Mouse (Mus musculus): ENCODE measurements around the gene Chn1. TPM values are rescaled to one million over a fixed set of nuclear protein-coding genes. Genes with fewer than 3 reads are reported as not detected.

Chn1 gene
- total and polyA plus RNA-seq, 3 experiments: 5.0 to 14.1 TPM; not detected in 1

DNA sequence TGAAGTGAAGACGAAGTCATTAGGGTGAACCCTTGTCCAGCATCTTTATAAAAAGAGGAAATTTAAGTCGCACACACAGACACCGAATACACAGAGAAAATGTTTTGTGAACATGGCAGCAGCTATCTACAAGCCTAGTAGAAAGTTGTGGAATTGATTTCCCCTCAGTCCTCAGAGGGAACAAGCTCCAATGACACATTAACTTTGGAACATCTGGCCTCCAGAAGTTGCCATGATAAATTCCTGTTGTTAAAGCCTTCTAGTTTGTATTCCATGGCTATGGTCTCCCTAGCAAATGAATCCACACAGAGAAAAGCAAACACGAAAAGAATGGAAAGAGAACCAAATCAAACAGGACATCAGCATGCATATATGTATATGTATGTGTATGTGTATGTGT is 201.6 kb downstream of the Chn1 start:
- H3K4me3 ChIP-seq (ENCODE audit: control insufficient read depth in 1 of 2, insufficient read depth in 1 of 2, low read depth in 2 of 2, low read length in 2 of 2): no peak overlapping the region
- no peaks in the 10 kb centered on the region for H3K9me3 ChIP-seq (replicated peaks; ENCODE audit: insufficient read depth, low read length)
- no peak for TF ChIP-seq ELF1 (IDR thresholded peaks at IDR 0.05; ENCODE audit: low read depth, low read length)
- TF ChIP-seq SMC3 (IDR thresholded peaks at IDR 0.05; ENCODE audit: low read depth, low read length): no peak
- no peak for TF ChIP-seq USF2 (IDR thresholded peaks at IDR 0.05; ENCODE audit: borderline replicate concordance in 1 of 2, insufficient read depth in 1 of 2, low read depth in 1 of 2, low read length in 2 of 2)
- TF ChIP-seq GATA1 (IDR thresholded peaks at IDR 0.05; ENCODE audit: low read depth, low read length): no peak
- no peak for TF ChIP-seq RCOR1 (IDR thresholded peaks at IDR 0.05; ENCODE audit: low read depth, low read length)
- no peak for TF ChIP-seq MAX (IDR thresholded peaks at IDR 0.05; ENCODE audit: low read length)
- TF ChIP-seq TAL1 (IDR thresholded peaks at IDR 0.05; ENCODE audit: low read length): no peak
- TF ChIP-seq POLR2AphosphoS2 (IDR thresholded peaks at IDR 0.05; ENCODE audit: low read length): no peak
- TF ChIP-seq JUND (IDR thresholded peaks at IDR 0.05; ENCODE audit: low read depth, low read length): no peak
- TF ChIP-seq TCF12 (IDR thresholded peaks at IDR 0.05; ENCODE audit: low read depth, low read length): no peak
- TF ChIP-seq NELFE (IDR thresholded peaks at IDR 0.05; ENCODE audit: low read depth, low read length): no peak
- no peak for TF ChIP-seq RAD21 (IDR thresholded peaks at IDR 0.05; ENCODE audit: low read depth, low read length)
- no peak for TF ChIP-seq MAFK (IDR thresholded peaks at IDR 0.05; ENCODE audit: borderline replicate concordance, low read depth, low read length)
- no peaks in the 10 kb centered on the region for H3K4me1 ChIP-seq (ENCODE audit: control insufficient read depth in 1 of 2, insufficient read depth in 2 of 2, low read length in 2 of 2)
- no peaks in the 10 kb centered on the region for H3K79me2 ChIP-seq (ENCODE audit: control insufficient read depth, insufficient read depth, low read length, poor library complexity)
- no peaks in the 10 kb centered on the region for H3K36me3 ChIP-seq (ENCODE audit: control insufficient read depth in 1 of 2, insufficient read depth in 2 of 2, low read length in 2 of 2)
- H3K9ac ChIP-seq (ENCODE audit: control insufficient read depth, low read depth, low read length, poor library complexity, severe bottlenecking): no peak overlapping the region
- DNase-seq (ENCODE audit: low read depth, low spot score): no peak
- peaks cover 5 to 10% of the 10 kb centered on the region in 2 experiments for H3K27me3 ChIP-seq (ENCODE audit: control insufficient read depth in 1 of 2, insufficient read depth in 2 of 2, low read length in 2 of 2)
- H3K27ac ChIP-seq (ENCODE audit: control insufficient read depth, low read depth, low read length): no peak overlapping the region

GRCm38 (mm10) chr2:73572539-73573372 is 202.4 kb downstream of the Chn1 start:
- Histone ChIP-seq H3K27me3 (ENCODE audit: control insufficient read depth in 1 of 2, insufficient read depth in 2 of 2, low read length in 2 of 2) (peaks cover 5 to 10% of the 10 kb centered on the region in 2 experiments), H3K79me2 (ENCODE audit: control insufficient read depth, insufficient read depth, low read length, poor library complexity) (no peaks in the 10 kb centered on the region), H3K4me3 (ENCODE audit: control insufficient read depth in 1 of 2, insufficient read depth in 1 of 2, low read depth in 2 of 2, low read length in 2 of 2) (no peak overlapping the region), H3K36me3 (ENCODE audit: control insufficient read depth in 1 of 2, insufficient read depth in 2 of 2, low read length in 2 of 2) (no peaks in the 10 kb centered on the region), H3K9me3 (replicated peaks; ENCODE audit: insufficient read depth, low read length) (no peaks in the 10 kb centered on the region), H3K4me1 (ENCODE audit: control insufficient read depth in 1 of 2, insufficient read depth in 2 of 2, low read length in 2 of 2) (no peaks in the 10 kb centered on the region), H3K9ac (ENCODE audit: control insufficient read depth, low read depth, low read length, poor library complexity, severe bottlenecking) (no peak overlapping the region), H3K27ac (ENCODE audit: control insufficient read depth, low read depth, low read length) (no peak overlapping the region)
- peak; percentile 73 for DNase-seq (ENCODE audit: low read depth, low spot score)
- peak; percentile 94 for TF ChIP-seq SMC3 (IDR thresholded peaks at IDR 0.05; ENCODE audit: low read depth, low read length)
- no peak for TF ChIP-seq RCOR1 (IDR thresholded peaks at IDR 0.05; ENCODE audit: low read depth, low read length)
- 0 out of 2 replicates have a peak, but pooled peaks have one; percentile 28 for TF ChIP-seq MYC (IDR thresholded peaks at IDR 0.05; ENCODE audit: low read depth, low read length)
- TF ChIP-seq CTCF (IDR thresholded peaks at IDR 0.05 in 2 of 3, conservative IDR thresholded peaks at IDR 0.05 in 1 of 3; ENCODE audit: control insufficient read depth in 1 of 3, insufficient read depth in 1 of 3, low read depth in 2 of 3, low read length in 3 of 3, poor library complexity in 1 of 3, severe bottlenecking in 1 of 3): peak; percentile 93 to 95 (median 95)
- no peak for TF ChIP-seq MXI1 (IDR thresholded peaks at IDR 0.05; ENCODE audit: low read depth, low read length)
- peak; percentile 79 for TF ChIP-seq ZC3H11A (IDR thresholded peaks at IDR 0.05; ENCODE audit: low read depth, low read length)
- TF ChIP-seq RAD21 (IDR thresholded peaks at IDR 0.05; ENCODE audit: low read depth, low read length): peak; percentile 84
- peak; percentile 60 for TF ChIP-seq NRF1 (IDR thresholded peaks at IDR 0.05; ENCODE audit: insufficient read depth, low read depth, low read length, poor library complexity, severe bottlenecking)
- TF ChIP-seq MAX (IDR thresholded peaks at IDR 0.05; ENCODE audit: low read length): no peak
- peak; percentile 35; the same call in 1 of the 2 replicates for TF ChIP-seq BHLHE40 (IDR thresholded peaks at IDR 0.05; ENCODE audit: borderline replicate concordance, low read depth, low read length)

Data from MEL (cell line).